Mouse (Mus musculus) forebrain, postnatal 0 days (tissue): ENCODE results near the gene Fam222a. TPM values are rescaled to one million over a fixed set of nuclear protein-coding genes. Genes with fewer than 3 reads are reported as not detected.

ENCODE experiments used
- ATAC-seq: fragments of 200-750 bp; cut with Nextera tagmentation; 2 replicates; pipeline ENCODE4 v1.8.0; 2017; ENCODE audit warnings: mild to moderate bottlenecking, moderate library complexity
- DNase-seq: peaks from one replicate; pipeline ENCODE4 v3.0.0-alpha.2; 2015
- H3K27ac ChIP-seq: fragments of 300-500 bp; sonication (generic); 2 replicates; pipeline ENCODE4 v1.5.1; 2014; ENCODE audit warnings: low read depth, mild to moderate bottlenecking, antibody characterized with exemption, low read length, moderate library complexity, mixed read lengths
- H3K27me3 ChIP-seq: fragments of 300-500 bp; sonication (generic); 2 replicates; pipeline ENCODE4 v1.6.1; 2014; ENCODE audit warnings: mild to moderate bottlenecking, low read length, mixed read lengths; ENCODE audit not compliant: insufficient read depth
- H3K36me3 ChIP-seq: fragments of 300-500 bp; sonication (generic); 2 replicates; pipeline ENCODE4 v1.6.1; 2014; ENCODE audit warnings: mild to moderate bottlenecking, moderate library complexity; ENCODE audit not compliant: insufficient read depth
- H3K4me1 ChIP-seq: fragments of 300-500 bp; sonication (generic); 2 replicates; pipeline ENCODE4 v1.6.1; 2014; ENCODE audit warnings: antibody characterized with exemption; ENCODE audit not compliant: insufficient read depth
- H3K4me2 ChIP-seq: fragments of 300-500 bp; sonication (generic); 2 replicates; pipeline ENCODE4 v1.6.1; 2014; ENCODE audit warnings: low read depth, mild to moderate bottlenecking, moderate library complexity
- H3K4me3 ChIP-seq: fragments of 300-500 bp; sonication (generic); 2 replicates; pipeline ENCODE4 v1.5.1; 2014; ENCODE audit warnings: low read depth, low read length, mixed read lengths
- H3K9ac ChIP-seq: fragments of 300-500 bp; sonication (generic); 2 replicates; pipeline ENCODE4 v1.6.1; 2014; ENCODE audit warnings: mild to moderate bottlenecking
- H3K9me3 ChIP-seq: fragments of 300-500 bp; sonication (generic); 2 replicates; pipeline ENCODE4 v1.6.1; 2016; ENCODE audit warnings: low read length
- CTCF ChIP-seq: sonication (generic); IDR thresholded peaks from 2 replicates; pipeline ENCODE4 v1.5.1; 2016; ENCODE audit warnings: antibody characterized with exemption, control low read depth, low read depth
- WGBS: fragments of 180-500 bp; shearing (Covaris S2); extraction: QIAGEN DNeasy Blood & Tissue Kit; methylation state at CpG from one replicate; pipeline ENCODE4 v1.1.7; 2014; 5-methylcytosine and 5-hydroxymethylcytosine counted together
- polyA plus RNA-seq: library from polyadenylated mRNA; unstranded; fragments of >200 nt; fragmentation: Nextera tagmentation; extraction: Ambion mirVana; gene quantifications from 2 replicates; pipeline ENCODE4 v1.2.1, GENCODE M21; 2015
- total RNA-seq: library from RNA; depleted of rRNA; stranded (reverse); fragments of >200 nt; gene quantifications from 2 replicates; pipeline ENCODE4 v1.2.3, GENCODE M21; 2014

Gene Fam222a
- total and polyA plus RNA-seq, 2 experiments from 2014 or later: 3.4 to 8.2 TPM

- Histone ChIP-seq H3K27ac (no peak overlapping the region), H3K4me1 (no peaks in the 10 kb centered on the region), H3K9ac (no peak overlapping the region), H3K4me3 (no peak overlapping the region), H3K36me3 (no peaks in the 10 kb centered on the region), H3K9me3 (no peaks in the 10 kb centered on the region), H3K4me2 (no peak overlapping the region), H3K27me3 (no peaks in the 10 kb centered on the region)
- ATAC-seq (no peak), DNase-seq (no peak)
- TF ChIP-seq CTCF: no peak
- WGBS: 35% methylated on average over 7 of the region's 7 CpGs
Measured at GRCm38 (mm10) chr5:114550431-114550830, 17.4 kb upstream of the Fam222a start.

GRCm38 (mm10) chr5:114550886-114551492 lies 16.8 kb upstream of the Fam222a start:
- WGBS: 16% methylated on average over 6 of the region's 6 CpGs
- Histone ChIP-seq H3K9ac (no peak overlapping the region), H3K36me3 (no peaks in the 10 kb centered on the region), H3K4me2 (no peak overlapping the region), H3K4me1 (no peaks in the 10 kb centered on the region), H3K9me3 (no peaks in the 10 kb centered on the region), H3K4me3 (no peak overlapping the region), H3K27me3 (no peaks in the 10 kb centered on the region), H3K27ac (no peak overlapping the region)
- ATAC-seq (no peak), DNase-seq (no peak)
- TF ChIP-seq CTCF: no peak

DNA sequence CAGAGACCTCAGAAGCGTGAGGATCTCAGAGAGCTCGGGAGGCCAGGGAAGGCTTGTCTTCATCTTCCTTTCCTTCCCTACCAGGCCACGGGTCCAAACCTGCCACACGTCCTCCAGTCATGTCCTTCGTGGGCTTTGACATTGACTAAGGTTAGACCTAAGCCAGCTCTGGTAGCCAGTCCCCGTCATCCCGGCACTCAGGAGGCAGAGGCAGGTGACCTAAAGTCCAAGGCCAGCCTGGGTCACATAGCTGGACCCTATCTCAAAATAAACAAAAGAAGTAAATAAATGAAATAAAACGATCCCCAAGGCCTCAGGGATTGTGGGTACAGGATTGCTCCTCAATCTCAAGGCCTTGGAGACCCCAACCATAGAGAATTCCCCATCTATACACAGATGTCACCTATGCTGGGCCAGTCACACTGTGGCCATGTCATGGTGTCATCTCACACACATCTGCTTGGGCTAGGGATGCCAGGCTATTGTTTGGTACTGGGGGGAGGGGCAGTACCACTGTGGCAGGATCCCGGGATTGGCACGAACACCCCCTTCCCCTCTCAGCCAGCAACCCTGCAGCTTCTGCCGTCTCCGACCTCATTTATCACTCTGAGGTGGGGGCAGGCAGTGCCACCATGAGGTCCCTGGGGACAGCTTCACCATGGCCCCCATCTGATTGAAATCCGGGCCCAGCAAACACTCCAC lies 15.2 kb upstream of the Fam222a start:
- Histone ChIP-seq H3K27me3 (no peaks in the 10 kb centered on the region), H3K9ac (no peak overlapping the region), H3K4me1 (no peaks in the 10 kb centered on the region), H3K4me3 (no peak overlapping the region), H3K4me2 (no peak overlapping the region), H3K9me3 (no peaks in the 10 kb centered on the region), H3K27ac (no peak overlapping the region), H3K36me3 (no peaks in the 10 kb centered on the region)
- WGBS: 68% methylated on average over 13 of the region's 13 CpGs
- no peak for ATAC-seq
- DNase-seq: no peak
- TF ChIP-seq CTCF: no peak

DNA sequence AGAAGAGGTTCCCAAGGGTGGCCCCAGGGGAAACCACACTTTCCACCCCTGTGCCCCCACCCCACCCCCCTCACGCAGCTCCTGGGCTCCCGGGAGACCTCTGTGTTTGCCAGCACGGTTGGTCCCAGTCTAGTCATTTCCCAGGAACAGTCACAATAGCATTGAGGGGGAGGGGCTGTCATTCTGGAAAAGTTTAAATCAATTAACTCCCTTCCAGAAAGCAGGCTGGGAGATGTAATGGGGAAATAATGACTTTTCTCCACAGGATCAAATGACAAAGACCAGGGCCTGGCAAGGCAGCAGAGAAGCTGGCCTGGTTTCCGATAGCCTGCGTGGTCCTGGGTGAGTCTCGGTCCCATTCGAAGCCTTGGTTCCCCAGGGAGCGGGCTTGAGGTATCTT lies 14.1 kb upstream of the Fam222a start:
- Histone ChIP-seq H3K4me1 (no peaks in the 10 kb centered on the region), H3K27ac (no peak overlapping the region), H3K9ac (no peak overlapping the region), H3K27me3 (no peaks in the 10 kb centered on the region), H3K4me2 (no peak overlapping the region), H3K4me3 (no peak overlapping the region), H3K36me3 (no peaks in the 10 kb centered on the region), H3K9me3 (no peaks in the 10 kb centered on the region)
- WGBS: 45% methylated on average over 8 of the region's 8 CpGs
- ATAC-seq: no peak
- DNase-seq: no peak
- no peak for TF ChIP-seq CTCF

DNA sequence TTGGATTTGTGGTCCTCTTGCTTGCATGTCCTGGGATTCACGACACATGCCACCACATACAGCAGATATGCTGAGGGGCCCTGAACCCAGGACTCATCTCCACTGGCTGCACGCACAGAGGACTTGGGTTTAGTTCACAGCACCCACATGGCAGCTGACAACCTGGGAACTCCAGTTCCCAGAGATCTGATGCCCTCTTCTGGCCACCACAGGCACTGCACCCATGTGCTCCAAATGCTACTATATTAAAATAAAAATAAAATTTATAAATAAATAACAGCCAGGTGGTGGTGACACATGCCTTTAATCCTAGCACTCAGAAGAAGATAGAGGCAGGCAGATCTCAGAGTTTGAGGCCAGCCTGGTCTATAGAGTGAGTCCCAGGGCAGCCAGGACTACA lies 12.4 kb upstream of the Fam222a start:
- Histone ChIP-seq H3K4me3 (no peak overlapping the region), H3K36me3 (no peaks in the 10 kb centered on the region), H3K27me3 (no peaks in the 10 kb centered on the region), H3K9ac (no peak overlapping the region), H3K9me3 (no peaks in the 10 kb centered on the region), H3K4me1 (no peaks in the 10 kb centered on the region), H3K4me2 (no peak overlapping the region), H3K27ac (no peak overlapping the region)
- TF ChIP-seq CTCF: peak; percentile 21; the same call in 1 of the 2 replicates
- 95% methylated on average over 2 of the region's 2 CpGs for WGBS
- DNase-seq (no peak), ATAC-seq (no peak)

GRCm38 (mm10) chr5:114556109-114556508 lies 11.7 kb upstream of the Fam222a start:
- Histone ChIP-seq H3K27ac (no peak overlapping the region), H3K9ac (no peak overlapping the region), H3K4me2 (no peak overlapping the region), H3K9me3 (no peaks in the 10 kb centered on the region), H3K36me3 (no peaks in the 10 kb centered on the region), H3K4me1 (no peaks in the 10 kb centered on the region), H3K4me3 (no peak overlapping the region), H3K27me3 (no peaks in the 10 kb centered on the region)
- ATAC-seq (no peak), DNase-seq (no peak)
- TF ChIP-seq CTCF: no peak
- 78% methylated on average over 11 of the region's 11 CpGs for WGBS
